Mouse (Mus musculus): Measurements from ENCODE around the gene Zbtb8os.

Gene Zbtb8os

DNA sequence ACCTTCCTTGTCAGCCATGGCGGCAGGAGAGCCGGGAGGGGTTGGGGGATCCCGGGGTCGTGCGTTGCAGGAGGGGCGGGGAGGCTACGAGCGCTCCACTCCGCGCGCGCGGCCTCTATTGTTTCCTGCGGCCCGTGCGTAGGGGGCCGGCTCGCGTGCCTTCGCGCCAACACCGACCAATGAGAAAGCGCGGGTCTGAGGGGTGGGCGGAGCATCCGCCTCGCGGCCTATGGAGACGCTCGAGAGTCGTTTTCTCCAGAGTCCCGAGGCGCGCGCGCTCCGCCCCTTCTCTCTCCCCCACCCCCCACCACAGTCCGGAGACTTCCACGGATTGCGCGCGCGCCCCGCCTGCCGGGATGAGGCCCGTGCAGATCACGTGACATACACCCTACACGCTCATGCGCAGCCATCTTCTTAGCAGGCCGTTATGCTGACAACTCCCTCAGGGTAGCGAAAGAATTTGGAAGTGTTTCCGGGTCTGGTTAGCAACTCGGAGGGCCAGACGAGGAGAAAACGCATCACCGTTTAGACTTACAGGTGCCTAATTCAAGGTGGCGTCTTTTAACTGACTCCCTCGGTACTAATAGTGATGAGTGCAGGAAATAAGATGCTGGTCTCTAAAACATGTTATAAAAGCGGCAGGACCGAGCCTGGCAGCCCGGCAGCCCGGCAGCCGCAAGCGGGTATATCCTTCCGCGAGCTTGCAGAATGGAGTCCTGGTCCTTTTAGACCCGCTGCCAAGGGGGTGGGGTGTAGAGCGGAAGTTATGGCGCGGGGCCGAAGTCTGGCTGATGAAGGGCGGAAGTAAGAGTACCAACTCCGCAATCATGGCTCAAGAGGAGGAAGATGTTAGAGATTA is at the start of gene Zbtb8os, which contains the start of gene Rbbp4:
Gene Zbtb8os, plus strand, starts transcription at position 480 of the 859 bp plus-strand sequence.
Gene Rbbp4, minus strand, starts transcription at position 155 of the 859 bp plus-strand sequence.
- peak; percentile 93 for DNase-seq

DNA sequence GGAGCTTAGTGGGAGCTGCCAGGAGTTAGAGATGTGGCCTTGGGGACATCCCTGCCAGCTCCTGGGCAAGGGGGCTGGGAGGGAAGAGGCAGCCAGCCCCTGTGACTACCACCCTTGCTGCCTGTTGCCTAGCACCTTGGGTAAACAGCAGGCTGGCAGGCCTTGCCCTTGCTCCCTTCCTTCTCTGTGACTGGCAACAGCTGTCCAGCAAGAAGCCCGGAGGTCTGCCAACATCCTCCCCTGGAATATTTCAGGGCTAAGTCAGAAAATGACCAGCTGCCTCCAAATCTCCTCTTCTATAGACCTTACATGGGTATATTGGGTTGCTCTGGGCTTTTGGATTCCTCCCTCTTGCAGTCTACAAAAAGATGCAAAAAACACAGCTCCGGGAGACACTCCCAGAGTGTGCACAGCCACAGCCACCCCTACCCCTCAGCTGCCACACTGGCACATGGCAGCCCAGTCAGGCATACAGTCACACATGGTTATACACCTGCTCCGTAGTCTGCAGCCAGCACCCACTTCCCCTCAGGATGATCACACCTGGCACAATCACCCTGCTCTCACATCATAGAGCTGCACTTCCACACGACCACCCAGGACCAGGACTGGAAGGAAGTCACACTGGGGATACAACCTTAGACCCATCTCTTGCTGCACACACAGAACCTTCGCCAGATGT is 49.4 kb upstream of the Zbtb8os start:
- DNase-seq = no peak

DNA sequence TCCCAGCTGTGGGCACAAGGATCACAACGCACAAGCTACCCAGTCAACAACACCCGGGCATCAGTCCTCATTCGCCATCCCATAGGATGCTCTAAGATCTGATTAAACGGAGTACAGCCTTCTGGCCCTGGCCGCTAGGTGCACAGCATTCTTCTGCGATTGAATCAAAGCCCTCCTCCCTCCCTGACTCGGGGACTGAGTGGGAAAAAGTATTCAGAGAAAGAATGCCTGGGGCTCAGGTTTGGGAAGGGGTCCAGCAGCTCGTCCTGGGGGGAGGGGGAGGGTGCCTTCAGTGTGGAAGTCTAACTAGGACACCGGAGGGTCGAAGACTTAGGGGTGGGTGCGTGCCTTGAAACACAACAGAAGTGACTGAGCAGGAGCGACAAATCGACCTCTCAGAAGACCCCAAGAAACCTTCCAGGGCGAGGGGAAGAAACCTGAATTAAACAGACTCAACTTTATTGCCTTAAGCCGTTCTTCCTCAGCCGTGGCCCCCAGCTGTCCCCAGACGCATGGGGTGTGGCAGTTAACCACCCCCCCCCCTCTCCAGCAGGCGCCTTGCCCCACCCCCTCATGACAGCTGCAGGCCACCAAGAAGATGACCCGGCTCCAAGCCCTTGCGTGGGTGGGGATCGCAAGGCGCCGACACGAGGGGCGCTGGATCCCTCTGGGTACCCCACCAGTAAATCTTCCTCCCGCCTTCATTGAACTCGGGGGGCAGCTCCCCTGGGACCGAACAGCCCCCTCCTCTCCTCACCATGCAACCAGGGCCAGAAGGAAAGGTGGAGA is 48.6 kb upstream of the Zbtb8os start:
- DNase-seq = no peak

DNA sequence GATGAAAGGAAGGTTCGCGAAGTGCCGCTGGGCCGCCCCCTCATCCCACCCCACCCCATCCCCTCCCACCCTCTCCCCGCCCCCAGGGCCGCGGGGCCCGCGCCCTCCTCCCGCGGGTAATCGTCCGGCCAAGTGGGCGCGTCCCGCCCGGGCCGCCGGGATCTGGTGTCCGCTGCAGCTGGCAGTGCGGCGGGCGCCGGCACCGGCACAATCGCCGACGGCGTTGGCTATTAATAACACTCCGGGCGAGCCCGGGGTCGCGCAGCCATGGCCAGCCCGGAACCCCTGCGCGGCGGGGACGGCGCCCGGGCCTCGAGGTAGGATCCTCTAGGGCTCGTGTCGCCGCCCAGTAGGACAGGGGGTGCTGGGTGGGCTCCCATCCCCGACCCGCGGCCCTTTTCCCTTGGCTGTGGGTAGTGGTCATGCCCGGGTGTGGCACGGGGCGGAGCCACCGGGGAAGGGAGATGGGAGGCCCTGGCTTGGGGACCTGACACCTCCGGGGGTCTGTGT is 48.0 kb upstream of the Zbtb8os start, which contains the start of gene Sync:
Gene Sync, plus strand, starts transcription at position 146 of the 510 bp plus-strand sequence.
- peak in 1 of 2 experiments; percentile 4 for DNase-seq

DNA sequence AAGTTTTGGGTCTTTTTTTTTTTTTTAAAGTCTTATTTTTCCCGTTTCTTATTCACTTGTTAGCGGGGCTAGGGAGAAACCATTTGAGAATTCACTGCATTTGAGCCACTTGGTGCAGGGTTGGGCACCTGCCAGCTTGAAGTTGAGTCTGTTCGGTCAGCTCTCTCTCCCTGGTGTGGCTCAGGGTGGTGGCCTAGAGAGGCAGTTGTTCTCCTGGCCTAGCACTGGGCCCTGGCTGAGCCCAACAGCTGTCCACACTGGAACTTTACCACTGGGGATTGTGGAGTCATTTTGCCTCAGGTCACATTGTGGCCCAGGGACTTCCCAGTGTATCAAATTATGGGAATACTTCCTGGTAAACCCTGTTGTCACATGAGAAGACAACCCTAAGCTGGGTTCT is 47.4 kb upstream of the Zbtb8os start:
- no peak for DNase-seq

DNA sequence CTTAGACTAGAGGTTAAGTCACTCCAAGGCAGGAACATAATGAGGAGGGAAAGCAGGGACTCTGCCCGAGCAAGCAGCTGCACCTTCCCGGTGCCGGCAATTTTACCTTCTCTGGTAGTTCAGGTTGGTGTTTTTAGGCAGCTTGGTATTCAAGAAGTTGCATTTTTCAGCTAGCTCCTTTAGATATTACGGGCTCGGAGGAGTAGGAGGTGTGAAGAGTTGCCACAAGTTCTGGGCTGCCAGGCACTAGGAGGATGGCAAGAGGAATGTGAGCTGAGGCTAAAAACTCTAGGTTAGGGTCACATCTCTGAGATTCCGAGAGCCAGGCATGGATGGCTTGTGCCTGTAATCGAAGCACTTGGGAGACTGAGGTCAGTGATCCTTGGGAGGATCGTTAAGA is 45.8 kb upstream of the Zbtb8os start:
- no peak for DNase-seq

DNA sequence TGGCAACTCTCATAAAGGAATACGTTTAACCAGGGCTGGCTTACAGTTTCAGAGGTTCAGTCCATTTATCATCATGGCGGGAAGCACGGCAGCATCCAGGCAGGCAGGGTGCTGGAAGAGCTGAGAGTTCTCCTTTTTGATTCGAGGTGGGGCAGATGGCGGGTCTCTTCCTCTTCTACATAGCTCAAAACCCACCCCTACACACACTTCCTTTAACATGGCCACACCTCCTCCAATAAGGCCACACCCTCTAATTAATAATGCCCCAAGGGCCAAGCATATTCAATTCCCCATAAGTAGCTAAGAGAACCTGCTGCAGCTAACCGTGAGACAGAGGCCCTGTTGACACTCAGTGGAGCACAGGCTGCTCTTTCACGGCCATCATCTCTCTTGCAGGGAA is 42.7 kb upstream of the Zbtb8os start:
- no peak for DNase-seq

DNA sequence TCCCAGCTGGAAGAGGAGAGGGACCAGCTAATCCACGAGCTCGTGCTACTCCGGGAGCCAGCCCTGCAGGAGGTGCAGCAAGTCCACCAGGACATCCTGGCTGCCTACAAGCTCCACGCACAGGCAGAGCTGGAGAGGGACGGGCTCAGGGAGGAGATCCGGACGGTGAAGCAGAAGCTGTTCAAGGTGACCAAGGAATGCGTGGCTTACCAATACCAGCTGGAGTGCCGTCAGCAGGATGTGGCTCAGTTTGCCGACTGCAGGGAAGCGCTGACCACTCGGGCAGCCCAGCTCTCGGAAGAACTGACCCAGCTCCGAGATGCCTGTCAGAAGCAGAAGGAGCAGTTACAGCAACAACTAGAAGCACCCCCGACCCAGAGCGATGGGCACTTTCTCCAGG is 41.8 kb upstream of the Zbtb8os start:
- DNase-seq = no peak

DNA sequence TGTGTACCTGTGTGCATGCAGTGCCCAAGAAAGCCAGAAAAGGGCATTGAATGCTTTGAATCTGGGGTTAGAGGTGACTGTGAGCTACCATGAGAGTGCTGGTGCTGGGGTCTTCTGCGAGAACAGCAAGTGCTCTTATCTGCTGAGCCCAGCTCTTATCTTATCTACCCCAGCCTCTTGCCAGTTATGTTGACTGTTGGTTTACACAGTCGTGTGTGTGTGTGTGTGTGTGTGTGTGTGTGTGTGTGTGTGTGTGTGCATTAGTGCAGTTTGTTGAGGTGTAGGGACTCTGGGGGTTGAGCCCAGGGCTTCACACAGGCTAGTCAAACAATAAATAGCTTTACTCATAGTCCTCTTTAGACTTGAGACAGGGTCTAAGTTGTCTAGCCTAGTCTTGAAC is 40.3 kb upstream of the Zbtb8os start:
- DNase-seq = no peak

DNA sequence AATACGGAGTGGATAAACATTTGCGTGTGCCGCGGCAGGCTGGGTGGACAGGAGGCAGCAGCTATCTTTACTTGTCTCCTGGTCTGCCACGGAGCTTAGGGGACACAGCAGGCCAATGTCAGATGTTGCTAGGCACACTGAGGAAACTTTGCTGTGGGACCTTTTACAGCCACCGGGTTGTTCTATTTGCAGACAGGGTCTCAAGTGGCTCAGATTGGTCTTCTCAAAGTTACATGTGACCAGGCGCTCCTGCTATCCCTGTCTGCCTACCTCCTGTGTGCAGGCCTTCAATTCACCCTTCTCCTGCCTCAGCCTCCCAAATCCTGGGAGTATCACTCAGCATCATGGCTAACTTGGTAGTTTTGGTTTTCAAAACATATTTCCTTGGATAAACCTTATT is 39.4 kb upstream of the Zbtb8os start:
- no peak for DNase-seq

DNA sequence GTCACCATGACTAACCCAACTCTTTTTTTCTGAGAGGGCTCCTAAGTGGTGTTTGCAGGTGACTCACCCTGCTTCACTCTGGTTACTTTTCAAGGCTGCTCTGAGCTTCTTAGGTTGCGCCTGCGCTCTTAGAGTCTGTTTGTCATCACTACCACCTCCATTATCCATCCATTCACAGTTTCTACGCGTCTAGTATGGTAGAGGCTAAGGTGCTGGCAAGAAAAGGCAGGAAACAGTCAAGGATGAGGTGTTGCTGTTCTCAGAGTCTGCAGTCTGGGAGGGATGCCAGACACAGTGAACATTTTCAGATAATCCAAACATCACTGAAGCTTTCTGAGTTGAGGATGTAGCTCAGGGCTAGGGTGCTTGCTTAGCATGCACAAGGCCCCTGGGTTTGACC is 37.8 kb upstream of the Zbtb8os start:
- no peak for DNase-seq

DNA sequence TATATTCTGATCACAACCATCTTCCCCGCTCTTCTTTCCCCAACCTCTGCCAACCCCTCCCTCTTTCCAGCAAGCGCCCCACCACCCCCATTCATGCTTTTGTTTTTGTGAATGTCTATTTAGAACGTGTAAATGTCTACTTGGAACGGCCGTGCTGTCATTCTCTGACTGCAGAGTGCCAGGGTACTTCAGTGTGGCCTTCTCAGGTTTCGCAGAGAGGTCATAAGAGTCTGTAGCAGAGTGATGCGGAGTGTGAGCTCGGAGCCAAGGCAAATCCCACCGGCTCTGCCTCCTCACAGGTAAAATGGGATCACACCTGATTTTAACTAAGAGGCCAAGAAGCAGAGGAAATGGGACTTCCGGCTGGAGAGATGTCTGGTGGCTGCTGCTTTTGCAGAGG is 36.4 kb upstream of the Zbtb8os start:
- DNase-seq = no peak

DNA sequence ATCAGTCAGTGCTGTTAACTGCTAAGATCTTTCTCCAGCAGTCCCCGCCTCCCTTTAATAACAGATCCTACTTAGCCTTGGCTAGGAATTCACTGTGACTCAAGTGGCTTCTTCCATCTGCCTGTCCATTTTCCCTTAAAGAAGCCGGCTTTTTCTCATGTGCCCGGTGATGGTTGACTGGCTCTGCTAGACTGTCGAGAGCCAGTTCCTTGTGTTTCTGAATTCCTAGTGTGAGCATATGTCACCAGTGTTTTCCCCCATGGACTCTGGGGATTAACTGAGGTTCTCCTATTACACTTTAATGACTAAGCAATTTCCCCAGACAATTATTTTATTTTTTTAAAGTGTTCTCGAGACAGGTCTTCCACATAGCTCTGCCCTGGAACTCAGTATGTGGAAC is 32.1 kb upstream of the Zbtb8os start:
- no peak for DNase-seq

DNA sequence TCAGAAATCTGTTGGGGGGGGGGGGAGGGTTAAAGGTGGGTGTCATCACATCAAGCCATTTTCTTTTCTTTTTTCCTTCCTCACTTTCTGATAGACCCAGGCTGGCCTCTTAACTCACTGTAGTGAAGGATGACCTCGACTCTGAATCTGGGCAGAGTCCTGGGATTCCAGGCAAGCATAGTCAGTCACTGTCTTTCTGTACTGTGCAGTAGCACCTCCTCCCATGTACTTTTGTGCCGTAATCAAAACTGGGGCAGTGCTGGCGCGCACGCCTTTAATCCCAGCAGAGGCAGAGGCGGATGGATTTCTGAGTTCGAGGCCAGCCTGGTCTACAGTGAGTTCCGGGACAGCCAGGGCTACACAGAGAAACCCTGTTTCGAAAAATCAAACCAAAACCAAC is 31.7 kb upstream of the Zbtb8os start:
- DNase-seq = no peak

DNA sequence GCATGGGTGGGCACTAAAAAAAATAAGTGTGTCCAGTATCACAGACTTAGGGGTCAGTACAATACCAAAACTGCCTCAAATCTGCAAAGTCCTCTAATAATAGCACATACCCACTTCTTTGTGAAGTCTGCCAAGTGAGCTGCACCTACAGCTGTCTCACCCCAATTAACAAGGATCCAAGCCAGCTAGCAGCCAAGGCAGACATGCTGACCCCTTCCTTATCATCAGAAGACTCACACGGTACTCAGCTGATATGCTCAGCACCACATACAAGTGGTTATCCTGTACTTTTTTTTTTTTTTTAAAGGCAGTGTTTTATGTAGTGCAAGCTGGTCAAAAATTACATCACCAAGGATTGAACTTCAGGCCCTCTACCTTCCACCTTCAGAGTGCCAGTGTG is 31.2 kb upstream of the Zbtb8os start:
- DNase-seq = no peak

DNA sequence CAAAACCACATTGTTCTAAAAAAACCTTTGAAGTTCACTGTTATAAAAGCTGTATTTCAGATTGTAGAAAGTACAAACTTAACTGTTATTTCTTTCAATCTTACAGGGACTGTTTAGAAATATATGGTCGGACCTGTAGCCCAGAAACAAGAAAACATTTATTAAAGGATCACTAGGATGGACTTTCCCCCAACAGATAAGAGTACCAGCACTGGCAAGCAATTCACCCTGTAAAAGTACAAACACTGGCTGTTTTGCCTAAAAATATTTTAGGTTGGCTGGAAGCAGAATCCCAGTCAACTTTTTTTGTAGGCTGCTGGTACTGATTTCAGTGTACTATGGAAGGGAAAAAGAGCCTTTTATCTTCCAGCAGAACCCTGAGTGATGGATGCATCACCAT is 27.6 kb upstream of the Zbtb8os start:
- DNase-seq = no peak

DNA sequence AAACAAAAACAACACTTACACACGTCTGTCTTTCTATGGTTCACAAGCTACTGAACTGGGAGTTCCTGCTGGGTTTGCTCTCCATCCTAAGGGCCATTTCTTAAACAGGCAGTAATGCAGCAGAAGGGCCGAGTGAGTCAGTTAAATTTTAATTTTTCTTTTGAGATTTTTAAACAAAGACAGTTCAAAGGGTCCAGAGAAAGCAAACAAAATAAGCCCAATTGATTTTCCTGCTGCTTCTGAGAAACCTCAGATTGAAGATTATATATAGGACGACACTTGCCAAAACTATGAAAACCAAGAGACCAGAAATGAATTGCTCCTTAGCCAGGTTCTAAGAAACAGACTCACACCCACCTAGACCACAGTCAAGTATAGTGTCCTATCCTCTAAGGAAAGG is 21.6 kb upstream of the Zbtb8os start:
- DNase-seq = no peak

DNA sequence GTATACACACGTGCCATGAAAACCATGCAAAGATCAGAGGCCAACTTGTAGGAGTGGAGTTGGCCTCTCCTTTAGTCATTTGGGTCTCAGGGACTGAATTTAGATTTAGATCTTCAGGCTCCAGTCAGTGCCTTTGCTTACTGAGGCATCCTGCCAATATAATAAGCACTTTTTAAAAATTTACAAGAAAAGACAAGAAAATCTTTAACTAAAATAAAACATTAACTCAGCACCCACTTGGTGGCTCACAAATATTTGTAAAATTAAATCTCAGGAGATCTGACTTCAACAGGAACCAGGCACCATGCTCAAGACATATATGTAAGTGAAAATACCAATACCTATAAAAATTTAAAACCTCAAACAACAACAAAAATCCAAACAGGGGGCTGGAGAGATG is 14.6 kb upstream of the Zbtb8os start:
- DNase-seq = no peak

DNA sequence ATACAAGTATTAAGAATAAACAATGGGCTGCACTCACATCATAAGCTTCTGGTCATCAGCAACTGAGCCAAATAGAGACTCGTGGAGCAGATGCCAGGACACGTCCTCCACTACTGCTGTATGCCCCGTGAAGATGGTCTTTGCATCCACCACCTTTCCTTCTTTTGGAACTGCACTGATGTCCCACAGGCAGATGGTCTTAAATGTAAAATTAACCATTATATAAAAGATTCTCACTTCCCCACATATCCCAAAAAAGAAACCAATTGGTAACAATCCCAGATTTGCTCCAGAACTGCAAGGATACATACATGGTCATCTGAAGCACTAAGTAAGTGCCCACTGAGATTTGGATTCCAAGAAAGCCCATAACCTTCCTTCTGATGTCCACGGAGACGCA is 13.5 kb upstream of the Zbtb8os start:
- no peak for DNase-seq

DNA sequence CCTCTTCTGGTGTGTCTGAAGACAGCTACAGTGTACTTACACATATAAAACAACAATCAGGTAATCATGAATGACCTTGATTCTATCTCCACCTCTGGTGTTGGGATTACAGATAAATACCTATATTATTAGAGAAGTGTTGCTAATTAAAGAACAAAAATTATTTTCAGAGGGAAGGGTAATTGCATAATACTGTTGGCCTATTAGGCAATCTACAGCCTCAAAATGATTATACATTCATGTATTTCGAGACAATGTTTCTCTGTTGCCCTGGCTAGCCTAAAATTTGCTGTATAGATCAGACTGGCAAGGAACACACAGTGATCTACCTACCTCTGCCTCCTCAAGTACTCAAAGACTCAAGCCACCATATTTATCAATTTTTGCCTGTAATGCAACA is 12.0 kb upstream of the Zbtb8os start:
- no peak for DNase-seq

DNA sequence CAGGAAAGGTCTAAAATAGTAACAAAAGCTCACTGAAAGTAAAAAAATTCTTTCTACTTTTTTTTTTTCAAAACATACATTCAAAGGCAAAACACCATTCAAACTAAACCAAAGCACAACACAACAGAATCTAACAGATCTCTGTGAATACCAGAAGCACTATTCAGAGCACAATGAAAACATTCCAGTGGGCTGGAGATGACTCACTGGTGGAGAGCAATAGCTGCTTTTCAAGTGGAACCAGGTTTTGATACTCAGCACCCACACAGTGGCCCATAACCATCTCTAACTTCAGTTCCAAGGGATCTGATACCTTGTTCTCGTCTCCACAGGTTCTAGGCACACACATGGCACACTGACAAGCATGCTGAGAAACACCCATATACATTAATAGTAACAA is 10.7 kb upstream of the Zbtb8os start:
- DNase-seq = no peak

DNA sequence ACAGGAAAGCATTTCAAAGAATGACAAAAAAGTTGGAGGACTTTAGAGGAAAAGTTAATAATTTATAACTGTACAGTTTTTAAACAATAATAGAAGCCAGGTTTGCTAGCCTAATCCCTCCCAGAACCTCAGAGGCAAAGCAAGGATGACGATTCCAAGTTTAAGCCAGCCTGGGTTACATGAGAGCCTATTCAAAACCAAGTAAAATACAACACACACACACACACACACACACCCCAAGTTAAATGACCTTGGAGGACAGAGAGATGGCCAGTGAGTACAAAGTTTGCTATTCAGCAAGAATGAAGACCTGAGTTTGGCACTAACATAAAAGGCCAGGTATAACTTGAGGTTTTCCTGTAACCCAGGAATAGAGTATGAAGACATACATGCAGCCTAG is 9.3 kb upstream of the Zbtb8os start:
- no peak for DNase-seq

DNA sequence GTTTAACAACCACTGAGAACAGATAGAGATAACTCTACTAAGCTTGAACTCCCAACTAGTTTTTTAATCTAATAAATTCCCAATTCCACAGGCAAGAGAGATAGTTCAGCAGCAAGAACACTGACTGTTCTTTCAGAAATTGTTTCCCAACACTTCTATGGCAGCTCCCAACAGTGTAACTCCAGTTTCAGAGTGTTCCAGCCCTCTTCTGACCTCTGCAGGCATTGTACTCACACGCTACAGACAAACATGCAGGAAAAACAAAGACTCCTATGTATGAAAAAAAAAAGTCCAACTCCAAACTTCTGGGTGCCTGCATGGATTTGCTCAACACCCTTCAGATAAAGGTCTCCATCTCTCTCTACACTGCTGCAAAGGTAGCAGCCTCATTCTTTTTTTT is 2.6 kb upstream of the Zbtb8os start:
- DNase-seq = no peak
